Mouse (Mus musculus) kidney, postnatal 36 days (tissue): Measurements from ENCODE around the gene Cyp2j13.
A peak's percentile ranks its signal among the peaks of the same experiment; 100 is the strongest.
"Not testable (repeated sequence)": the region's sequence is repeated elsewhere in the genome, so short reads cannot be mapped to it uniquely, and the experiment has no call there.

ENCODE experiments used
- DNase-seq, 2 experiments: peaks; one replicate each; pipeline ENCODE4 v3.0.0; 2021 to 2022; ENCODE audit warnings: mixed read lengths in 2 of 2

Cyp2j13 gene

GRCm38 (mm10) chr4:96077261-96078125 is at the start of gene Cyp2j13:
Gene Cyp2j13, minus strand, starts transcription at chr4:96077546.
- DNase-seq: peak; percentile 11 to 72

GRCm38 (mm10) chr4:96096841-96097240 is 19.5 kb upstream of the Cyp2j13 start:
- no peak for DNase-seq

GRCm38 (mm10) chr4:96091869-96092268 is 14.5 kb upstream of the Cyp2j13 start:
- DNase-seq: no peak

GRCm38 (mm10) chr4:96089356-96090048 is 12.2 kb upstream of the Cyp2j13 start:
- DNase-seq: peak; percentile 23 to 29

- DNase-seq: no peak
Observed at GRCm38 (mm10) chr4:96078308-96078707, 962 bp upstream of the Cyp2j13 start.

- peak in 1 of 2 experiments; percentile 37 for DNase-seq
Observed at GRCm38 (mm10) chr4:96062045-96062444, 15.3 kb downstream of the Cyp2j13 start.

GRCm38 (mm10) chr4:96060106-96060505 is 17.2 kb downstream of the Cyp2j13 start:
- no peak for DNase-seq

- no peak for DNase-seq
Observed at GRCm38 (mm10) chr4:96028412-96028811, 48.9 kb downstream of the Cyp2j13 start.

GRCm38 (mm10) chr4:96022803-96023202 is 54.5 kb downstream of the Cyp2j13 start:
- DNase-seq: peak; percentile 2 to 13

GRCm38 (mm10) chr4:96016875-96017274 is 60.5 kb downstream of the Cyp2j13 start:
- DNase-seq: no peak

GRCm38 (mm10) chr4:95982221-95982620 is 95.1 kb downstream of the Cyp2j13 start:
- DNase-seq: not testable (repeated sequence)
